Mouse (Mus musculus): ENCODE data around the gene Ppm1l. TPM values are rescaled to one million over a fixed set of nuclear protein-coding genes. Genes with fewer than 3 reads are reported as not detected.
"Not testable (repeated sequence)": the region's sequence is repeated elsewhere in the genome, so short reads cannot be mapped to it uniquely, and the experiment has no call there.

The Ppm1l gene
- polyA plus RNA-seq, 1 experiment from 2014 or later, result 17.0 TPM

DNA sequence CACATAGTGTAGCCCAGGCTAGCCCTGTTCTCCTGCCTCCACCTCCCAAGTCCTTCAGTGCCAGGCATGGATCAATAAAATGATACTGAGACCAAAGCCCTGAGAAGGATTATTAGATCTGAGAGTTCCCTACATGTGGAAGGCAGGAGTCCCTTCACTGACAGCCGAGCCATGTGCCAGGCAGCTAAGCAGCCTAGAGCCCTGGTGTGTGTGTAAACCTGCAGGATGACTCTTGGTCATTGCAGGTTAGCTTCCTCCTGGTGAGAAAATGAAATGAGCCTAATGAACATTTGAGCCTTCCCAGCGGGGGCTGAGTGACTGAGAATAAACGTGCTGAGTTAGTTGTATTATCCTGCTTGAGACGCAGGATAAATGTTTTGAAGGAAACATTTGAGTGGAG lies 232.9 kb downstream of the Ppm1l start:
- H3K9me3 ChIP-seq (ENCODE audit: control insufficient read depth, low read length), result no peaks in the 10 kb centered on the region
- no peak overlapping the region for H3K27ac ChIP-seq (ENCODE audit: low read depth, low read length)
- H3K36me3 ChIP-seq (ENCODE audit: control insufficient read depth, insufficient read depth, low read length), result no peaks in the 10 kb centered on the region
- no peaks in the 10 kb centered on the region for H3K27me3 ChIP-seq (ENCODE audit: control insufficient read depth, insufficient read depth, low read length)
- 80% methylated on average over 4 of the region's 4 CpGs for WGBS
- no peak overlapping the region for H3K9ac ChIP-seq (ENCODE audit: low read length)
- DNase-seq (ENCODE audit: low spot score) (no peak), ATAC-seq (replicated peaks; ENCODE audit: low FRiP score) (no peak)
- no peak overlapping the region for H3K4me2 ChIP-seq (ENCODE audit: low read depth, low read length, severe bottlenecking)
- H3K4me1 ChIP-seq (replicated peaks; ENCODE audit: control insufficient read depth, insufficient read depth, low read length), result no peaks in the 10 kb centered on the region
- H3K4me3 ChIP-seq (ENCODE audit: low read depth, low read length), result no peak overlapping the region

DNA sequence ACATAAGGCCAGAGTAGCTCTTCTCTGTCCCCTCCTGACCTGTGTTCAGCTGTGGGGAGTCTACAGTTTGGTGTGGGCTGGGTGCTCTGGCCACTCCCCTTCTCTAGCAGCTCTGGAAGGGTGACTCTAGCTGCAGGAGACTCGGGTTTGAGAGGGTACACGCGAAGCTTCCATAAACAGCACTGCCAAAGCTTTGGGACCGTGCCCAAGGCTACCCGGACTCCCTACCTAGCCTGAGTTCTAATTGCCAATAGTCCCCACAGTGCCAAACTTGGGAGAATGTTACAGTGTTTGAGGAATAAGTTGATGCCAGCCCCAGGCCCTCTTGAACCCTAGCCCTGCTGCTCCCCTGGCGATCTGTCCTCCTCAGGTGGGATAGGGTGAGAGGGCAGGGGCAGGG lies 238.8 kb downstream of the Ppm1l start:
- H3K9ac ChIP-seq (ENCODE audit: low read length), result no peak overlapping the region
- ATAC-seq (replicated peaks; ENCODE audit: low FRiP score), result no peak
- no peak overlapping the region for H3K4me2 ChIP-seq (ENCODE audit: low read depth, low read length, severe bottlenecking)
- no peak for DNase-seq (ENCODE audit: low spot score)
- H3K27me3 ChIP-seq (ENCODE audit: control insufficient read depth, insufficient read depth, low read length), result no peaks in the 10 kb centered on the region
- no peaks in the 10 kb centered on the region for H3K4me1 ChIP-seq (replicated peaks; ENCODE audit: control insufficient read depth, insufficient read depth, low read length)
- H3K27ac ChIP-seq (ENCODE audit: low read depth, low read length), result no peak overlapping the region
- no peak overlapping the region for H3K4me3 ChIP-seq (ENCODE audit: low read depth, low read length)
- WGBS, result 91% methylated on average over 6 of the region's 6 CpGs
- no peaks in the 10 kb centered on the region for H3K36me3 ChIP-seq (ENCODE audit: control insufficient read depth, insufficient read depth, low read length)
- no peaks in the 10 kb centered on the region for H3K9me3 ChIP-seq (ENCODE audit: control insufficient read depth, low read length)

DNA sequence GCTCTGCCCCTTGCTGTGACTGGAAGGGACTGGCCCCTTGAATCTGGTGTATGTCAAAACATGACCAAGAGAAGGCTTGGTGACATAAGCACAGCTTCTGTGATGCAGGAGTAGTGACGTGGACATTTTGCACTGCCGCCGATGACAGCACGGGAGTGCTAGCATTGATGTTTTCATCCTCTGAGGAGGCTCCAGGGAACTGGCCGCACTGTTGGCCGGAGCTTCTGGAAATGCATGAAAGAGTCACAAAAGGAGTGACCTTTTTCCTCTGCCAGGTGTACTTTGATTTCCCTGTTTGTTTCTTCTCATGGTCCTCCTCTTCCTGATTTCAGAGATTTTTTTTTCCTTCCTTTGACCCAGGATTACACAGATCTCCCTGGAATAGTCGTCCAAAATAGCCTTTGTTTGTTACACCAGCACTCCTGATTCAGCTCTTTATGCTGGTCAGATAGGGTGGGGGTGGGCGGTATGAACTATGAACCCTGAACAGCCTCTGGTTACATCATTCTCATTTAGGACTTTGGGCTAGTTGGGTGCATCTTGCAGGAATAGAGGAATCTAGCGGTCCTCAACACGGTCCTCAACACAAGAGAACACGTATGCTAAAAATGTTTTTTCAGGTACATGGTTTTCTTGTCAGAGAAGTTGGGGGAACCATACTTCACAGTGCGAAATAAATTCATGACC lies 239.6 kb downstream of the Ppm1l start:
- 83% methylated on average over 12 of the region's 12 CpGs for WGBS
- DNase-seq (ENCODE audit: low spot score) (no peak), ATAC-seq (replicated peaks; ENCODE audit: low FRiP score) (no peak)
- Histone ChIP-seq H3K4me2 (ENCODE audit: low read depth, low read length, severe bottlenecking) (no peak overlapping the region), H3K4me1 (replicated peaks; ENCODE audit: control insufficient read depth, insufficient read depth, low read length) (no peaks in the 10 kb centered on the region), H3K27me3 (ENCODE audit: control insufficient read depth, insufficient read depth, low read length) (no peaks in the 10 kb centered on the region), H3K9ac (ENCODE audit: low read length) (no peak overlapping the region), H3K9me3 (ENCODE audit: control insufficient read depth, low read length) (no peaks in the 10 kb centered on the region), H3K36me3 (ENCODE audit: control insufficient read depth, insufficient read depth, low read length) (no peaks in the 10 kb centered on the region), H3K27ac (ENCODE audit: low read depth, low read length) (no peak overlapping the region), H3K4me3 (ENCODE audit: low read depth, low read length) (no peak overlapping the region)

DNA sequence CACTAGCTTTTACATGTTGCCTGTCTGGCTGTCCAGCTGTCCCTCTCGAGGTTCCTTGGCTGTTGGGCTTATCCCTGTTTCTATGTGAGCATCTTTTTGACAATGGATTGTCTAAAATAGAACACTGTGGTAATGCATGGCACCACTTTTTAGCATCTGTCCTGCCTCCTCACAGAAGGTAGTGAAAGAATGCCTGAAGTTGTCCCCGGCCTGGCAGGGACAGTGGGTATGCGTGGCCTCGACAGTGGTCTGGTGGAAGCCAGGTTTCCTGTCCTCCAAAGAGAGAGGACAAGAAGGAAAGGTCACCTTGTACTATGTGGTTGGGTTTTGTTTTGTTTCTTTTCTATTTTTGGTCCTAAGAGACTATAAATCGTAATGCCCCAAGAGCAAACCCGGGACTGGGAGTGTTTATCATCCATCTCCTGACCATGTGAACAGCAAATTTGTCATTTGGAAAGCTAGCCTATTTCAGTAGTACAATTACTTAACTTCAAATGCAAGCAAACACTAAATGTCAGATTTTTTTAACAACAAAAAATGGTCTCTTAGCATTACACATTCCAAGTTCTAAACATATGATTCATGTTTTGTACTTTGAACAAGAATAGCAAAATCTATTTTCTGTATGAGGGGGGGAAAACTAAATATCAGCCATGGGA lies 242.8 kb downstream of the Ppm1l start:
- no peaks in the 10 kb centered on the region for H3K36me3 ChIP-seq (ENCODE audit: control insufficient read depth, insufficient read depth, low read length)
- H3K9ac ChIP-seq (ENCODE audit: low read length), result no peak overlapping the region
- H3K27me3 ChIP-seq (ENCODE audit: control insufficient read depth, insufficient read depth, low read length), result no peaks in the 10 kb centered on the region
- no peak overlapping the region for H3K27ac ChIP-seq (ENCODE audit: low read depth, low read length)
- no peak for ATAC-seq (replicated peaks; ENCODE audit: low FRiP score)
- no peak for DNase-seq (ENCODE audit: low spot score)
- WGBS, result 92% methylated on average over 6 of the region's 6 CpGs
- H3K9me3 ChIP-seq (ENCODE audit: control insufficient read depth, low read length), result no peaks in the 10 kb centered on the region
- no peak overlapping the region for H3K4me2 ChIP-seq (ENCODE audit: low read depth, low read length, severe bottlenecking)
- no peaks in the 10 kb centered on the region for H3K4me1 ChIP-seq (replicated peaks; ENCODE audit: control insufficient read depth, insufficient read depth, low read length)
- H3K4me3 ChIP-seq (ENCODE audit: low read depth, low read length), result no peak overlapping the region

DNA sequence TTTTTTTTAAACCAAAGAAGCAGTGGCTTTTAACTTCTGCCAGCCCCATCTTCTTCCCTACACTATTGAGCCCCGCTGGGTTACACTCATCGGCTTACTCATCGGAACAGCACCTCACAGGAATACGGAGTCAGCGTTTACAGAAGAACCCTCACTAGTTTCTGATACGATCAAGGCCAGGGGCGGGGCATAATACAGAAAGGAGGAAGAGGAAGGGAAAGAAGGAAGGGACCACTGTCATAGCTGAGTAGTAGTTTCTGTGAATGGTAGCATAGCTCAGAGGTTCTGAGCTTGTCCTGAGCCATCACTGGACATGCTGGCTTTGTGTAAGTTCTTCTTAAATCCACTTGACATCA lies 243.3 kb downstream of the Ppm1l start:
- DNase-seq (ENCODE audit: low spot score) (no peak), ATAC-seq (replicated peaks; ENCODE audit: low FRiP score) (no peak)
- H3K4me3 ChIP-seq (ENCODE audit: low read depth, low read length), result no peak overlapping the region

DNA sequence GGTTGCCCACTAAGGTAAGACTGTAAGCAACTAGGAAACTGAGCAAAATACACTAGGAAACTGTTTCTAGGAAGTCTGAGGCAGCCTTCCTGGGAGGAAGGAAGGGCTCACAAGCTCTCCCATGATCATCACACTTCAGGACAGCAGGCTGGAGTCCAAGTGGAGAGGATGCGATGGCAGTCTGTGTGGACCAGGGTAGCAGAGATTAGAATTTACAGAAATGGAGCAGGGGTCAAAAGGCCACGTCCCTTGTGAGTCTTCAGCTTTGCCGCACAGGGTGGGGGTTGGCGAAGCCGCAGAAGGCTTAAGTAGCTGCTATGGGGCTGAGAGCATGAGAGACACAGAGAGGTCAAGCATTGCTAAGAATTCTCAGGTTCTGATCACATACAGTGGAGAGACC lies 245.0 kb downstream of the Ppm1l start:
- H3K4me3 ChIP-seq (ENCODE audit: low read depth, low read length), result no peak overlapping the region
- no peak for ATAC-seq (replicated peaks; ENCODE audit: low FRiP score)
- DNase-seq (ENCODE audit: low spot score), result no peak

More for the DNA sequence above, 243.3 kb downstream of the Ppm1l start:
- Histone ChIP-seq H3K9ac (ENCODE audit: low read length) (no peak overlapping the region), H3K36me3 (ENCODE audit: control insufficient read depth, insufficient read depth, low read length) (no peaks in the 10 kb centered on the region), H3K27me3 (ENCODE audit: control insufficient read depth, insufficient read depth, low read length) (no peaks in the 10 kb centered on the region), H3K9me3 (ENCODE audit: control insufficient read depth, low read length) (no peaks in the 10 kb centered on the region), H3K4me1 (replicated peaks; ENCODE audit: control insufficient read depth, insufficient read depth, low read length) (no peaks in the 10 kb centered on the region), H3K27ac (ENCODE audit: low read depth, low read length) (no peak overlapping the region), H3K4me2 (ENCODE audit: low read depth, low read length, severe bottlenecking) (no peak overlapping the region)
- WGBS, result 95% methylated on average over 7 of the region's 7 CpGs

DNA sequence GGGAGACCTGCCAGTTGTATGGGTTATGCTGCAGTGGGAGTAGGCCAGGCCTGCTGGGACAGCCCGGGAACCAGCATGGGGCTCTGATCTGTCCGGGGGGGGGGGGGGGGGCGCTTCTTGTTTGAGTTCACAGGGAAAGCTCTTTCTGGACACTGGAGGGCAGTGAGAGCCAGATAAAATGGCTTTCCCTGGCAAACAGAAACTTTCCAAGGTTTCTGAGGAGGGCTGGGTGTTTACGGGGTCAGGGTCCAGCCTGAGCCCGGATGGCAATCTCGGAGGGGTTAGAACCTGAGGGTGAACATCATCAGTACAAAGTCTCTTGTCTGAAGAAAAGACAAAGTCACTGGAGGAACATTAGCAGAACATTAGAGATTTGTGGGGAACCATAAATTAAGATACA lies 246.7 kb downstream of the Ppm1l start:
- DNase-seq (ENCODE audit: low spot score) (no peak), ATAC-seq (replicated peaks; ENCODE audit: low FRiP score) (no peak)
- 73% methylated on average over 6 of the region's 6 CpGs for WGBS
- H3K4me2 ChIP-seq (ENCODE audit: low read depth, low read length, severe bottlenecking), result no peak overlapping the region
- no peaks in the 10 kb centered on the region for H3K36me3 ChIP-seq (ENCODE audit: control insufficient read depth, insufficient read depth, low read length)
- no peak overlapping the region for H3K9ac ChIP-seq (ENCODE audit: low read length)
- H3K27me3 ChIP-seq (ENCODE audit: control insufficient read depth, insufficient read depth, low read length), result no peaks in the 10 kb centered on the region
- no peak overlapping the region for H3K27ac ChIP-seq (ENCODE audit: low read depth, low read length)
- no peaks in the 10 kb centered on the region for H3K4me1 ChIP-seq (replicated peaks; ENCODE audit: control insufficient read depth, insufficient read depth, low read length)
- no peak overlapping the region for H3K4me3 ChIP-seq (ENCODE audit: low read depth, low read length)
- no peaks in the 10 kb centered on the region for H3K9me3 ChIP-seq (ENCODE audit: control insufficient read depth, low read length)

More for the DNA sequence above, 245.0 kb downstream of the Ppm1l start:
- WGBS, result 72% methylated on average over 5 of the region's 5 CpGs
- H3K9me3 ChIP-seq (ENCODE audit: control insufficient read depth, low read length), result no peaks in the 10 kb centered on the region
- H3K9ac ChIP-seq (ENCODE audit: low read length), result no peak overlapping the region
- no peaks in the 10 kb centered on the region for H3K27me3 ChIP-seq (ENCODE audit: control insufficient read depth, insufficient read depth, low read length)
- H3K36me3 ChIP-seq (ENCODE audit: control insufficient read depth, insufficient read depth, low read length), result no peaks in the 10 kb centered on the region
- H3K27ac ChIP-seq (ENCODE audit: low read depth, low read length), result no peak overlapping the region
- H3K4me2 ChIP-seq (ENCODE audit: low read depth, low read length, severe bottlenecking), result no peak overlapping the region
- H3K4me1 ChIP-seq (replicated peaks; ENCODE audit: control insufficient read depth, insufficient read depth, low read length), result no peaks in the 10 kb centered on the region

DNA sequence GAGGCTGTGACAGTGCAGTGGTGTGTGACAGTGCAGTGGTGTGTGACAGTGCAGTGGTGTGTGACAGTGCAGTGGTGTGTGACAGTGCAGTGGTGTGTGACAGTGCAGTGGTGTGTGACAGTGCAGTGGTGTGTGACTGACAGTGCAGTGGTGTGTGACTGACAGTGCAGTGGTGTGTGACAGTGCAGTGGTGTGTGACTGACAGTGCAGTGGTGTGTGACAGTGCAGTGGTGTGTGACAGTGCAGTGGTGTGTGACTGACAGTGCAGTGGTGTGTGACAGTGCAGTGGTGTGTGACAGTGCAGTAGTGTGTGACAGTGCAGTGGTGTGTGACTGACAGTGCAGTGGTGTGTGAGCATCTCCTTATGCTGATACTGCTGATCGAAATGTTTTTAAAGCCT lies 248.9 kb downstream of the Ppm1l start:
- DNase-seq (ENCODE audit: low spot score); H3K4me3 ChIP-seq (ENCODE audit: low read depth, low read length); H3K9me3 ChIP-seq (ENCODE audit: control insufficient read depth, low read length); ATAC-seq (replicated peaks; ENCODE audit: low FRiP score); H3K4me1 ChIP-seq (replicated peaks; ENCODE audit: control insufficient read depth, insufficient read depth, low read length); H3K36me3 ChIP-seq (ENCODE audit: control insufficient read depth, insufficient read depth, low read length); H3K4me2 ChIP-seq (ENCODE audit: low read depth, low read length, severe bottlenecking); H3K9ac ChIP-seq (ENCODE audit: low read length); H3K27ac ChIP-seq (ENCODE audit: low read depth, low read length); H3K27me3 ChIP-seq (ENCODE audit: control insufficient read depth, insufficient read depth, low read length): not testable (repeated sequence)
- 97% methylated on average over 1 of the region's 1 CpGs for WGBS

DNA sequence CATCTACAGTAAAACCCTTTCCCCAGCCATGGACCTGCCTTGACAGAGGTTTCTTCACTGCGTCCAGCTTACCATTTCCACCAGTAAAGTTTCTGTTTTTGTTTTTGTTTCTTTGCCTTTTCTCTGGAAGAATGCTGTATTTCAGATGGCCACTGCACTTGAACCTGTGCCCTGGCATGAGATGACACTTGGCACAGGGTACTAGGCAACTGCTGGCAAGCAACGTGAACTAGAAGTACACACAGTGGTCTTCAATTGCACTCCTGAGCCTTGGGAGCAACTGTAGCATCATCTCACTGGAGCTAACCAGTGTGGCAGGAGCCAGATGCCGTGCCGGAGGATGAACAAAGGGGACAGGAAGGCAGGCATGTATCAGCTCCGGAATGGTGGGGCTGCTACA lies 255.9 kb downstream of the Ppm1l start:
- Histone ChIP-seq H3K4me3 (ENCODE audit: low read depth, low read length) (no peak overlapping the region), H3K27me3 (ENCODE audit: control insufficient read depth, insufficient read depth, low read length) (no peaks in the 10 kb centered on the region), H3K9me3 (ENCODE audit: control insufficient read depth, low read length) (no peaks in the 10 kb centered on the region), H3K27ac (ENCODE audit: low read depth, low read length) (no peak overlapping the region), H3K4me1 (replicated peaks; ENCODE audit: control insufficient read depth, insufficient read depth, low read length) (no peaks in the 10 kb centered on the region), H3K4me2 (ENCODE audit: low read depth, low read length, severe bottlenecking) (no peak overlapping the region), H3K36me3 (ENCODE audit: control insufficient read depth, insufficient read depth, low read length) (no peaks in the 10 kb centered on the region; the same call in 1 of the 2 replicates), H3K9ac (ENCODE audit: low read length) (no peak overlapping the region)
- ATAC-seq (replicated peaks; ENCODE audit: low FRiP score), result no peak
- no peak for DNase-seq (ENCODE audit: low spot score)
- WGBS, result 92% methylated on average over 5 of the region's 5 CpGs

Data from forebrain, embryonic 11.5 days (tissue).